8 mouse cellular contexts compared by ENCODE assay signal in the genomic region with DNA sequence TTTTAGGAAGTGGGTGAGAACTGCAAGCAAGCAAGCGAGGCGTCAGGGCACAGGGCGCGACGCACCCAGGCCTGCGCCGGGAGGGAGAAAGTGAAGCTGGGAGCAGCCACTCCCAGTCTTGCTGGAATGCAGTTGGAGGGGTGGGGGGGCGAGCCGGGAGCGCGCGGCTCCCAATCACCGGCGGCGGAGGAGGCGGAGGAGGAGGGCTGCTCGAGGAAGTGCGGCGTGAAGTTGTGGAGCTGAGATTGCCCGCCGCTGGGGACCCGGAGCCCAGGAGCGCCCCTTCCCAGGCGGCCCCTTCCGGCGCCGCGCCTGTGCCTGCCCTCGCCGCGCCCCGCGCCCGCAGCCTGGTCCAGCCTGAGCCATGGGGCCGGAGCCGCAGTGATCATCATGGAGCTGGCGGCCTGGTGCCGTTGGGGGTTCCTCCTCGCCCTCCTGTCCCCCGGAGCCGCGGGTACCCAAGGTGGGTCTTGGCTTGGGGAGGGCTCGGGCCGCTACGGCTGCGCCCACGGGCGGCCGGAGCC. TPM values are rescaled to one million over a fixed set of nuclear protein-coding genes. Genes with fewer than 3 reads are reported as not detected.
A peak's percentile ranks its signal among the peaks of the same experiment; 100 is the strongest.
DNase-seq lines count a peak whose midpoint lies in the region; ATAC-seq and TF ChIP-seq lines count a peak whose summit lies in the region.

A gene (plus strand): TSS at position 198 of the 524 bp plus-strand sequence.

- 0% methylated on average over 14 of the region's 49 CpGs for WGBS in embryonic facial prominence, embryonic 14.5 days
- under 1% methylated on average over 39 of the region's 49 CpGs for WGBS in heart, embryonic 14.5 days

- peak within 1 kb of the TSS; percentile 95 for H3K4me3 ChIP-seq in embryonic facial prominence, embryonic 14.5 days (ENCODE audit: low read depth, low read length)
- peak within 1 kb of the TSS; percentile 78 to 94 for H3K4me3 ChIP-seq in heart, embryonic 14.5 days (ENCODE audit: control insufficient read depth in 1 of 2, insufficient read depth in 1 of 2, low read depth in 1 of 2, low read length in 2 of 2)
- H3K4me3 ChIP-seq in testis, adult 2 months (ENCODE audit: control insufficient read depth, low read depth, low read length): peak within 1 kb of the TSS; percentile 76

- H3K27ac ChIP-seq in embryonic facial prominence, embryonic 14.5 days (replicated peaks; ENCODE audit: low read depth, low read length): peak within 1 kb of the TSS; percentile 98
- H3K27ac ChIP-seq in heart, embryonic 14.5 days (replicated peaks in 1 of 2; ENCODE audit: control insufficient read depth in 1 of 2, insufficient read depth in 1 of 2, low read depth in 2 of 2, low read length in 2 of 2): peak within 1 kb of the TSS; percentile 89 to 94
- no peak within 1 kb of the TSS for H3K27ac ChIP-seq in testis, adult 2 months (ENCODE audit: control insufficient read depth, insufficient read depth, low read depth, low read length)

- 0 out of 2 replicates have a peak, but pooled peaks cover 4% of the 10 kb centered on the region for H3K36me3 ChIP-seq in embryonic facial prominence, embryonic 14.5 days (ENCODE audit: control insufficient read depth, insufficient read depth, low read length)
- peaks cover 10% of the 10 kb centered on the region; the same call in 1 of the 2 replicates for H3K36me3 ChIP-seq in heart, embryonic 14.5 days (ENCODE audit: control insufficient read depth, insufficient read depth, low read length)
- no peaks in the 10 kb centered on the region for H3K36me3 ChIP-seq in testis, adult 2 months (ENCODE audit: control insufficient read depth, insufficient read depth, low read length)

- peak within 1 kb of the TSS; percentile 73 for H3K4me2 ChIP-seq in embryonic facial prominence, embryonic 14.5 days (ENCODE audit: low read depth, low read length)
- H3K4me2 ChIP-seq in heart, embryonic 14.5 days (ENCODE audit: low read length): peak within 1 kb of the TSS; percentile 78

- TF ChIP-seq POLR2A in testis, adult 2 months (IDR thresholded peaks at IDR 0.05; ENCODE audit: control insufficient read depth, low read depth, low read length): peak; percentile 40

- H3K27me3 ChIP-seq in embryonic facial prominence, embryonic 14.5 days (replicated peaks; ENCODE audit: control insufficient read depth, insufficient read depth, low read length): no peaks in the 10 kb centered on the region
- no peaks in the 10 kb centered on the region for H3K27me3 ChIP-seq in heart, embryonic 14.5 days (ENCODE audit: control insufficient read depth, insufficient read depth, low read length)
- no peaks in the 10 kb centered on the region for H3K27me3 ChIP-seq in testis, adult 2 months (ENCODE audit: control insufficient read depth, insufficient read depth, low read length)

- peak; percentile 90 for ATAC-seq in embryonic facial prominence, embryonic 14.5 days (ENCODE audit: low read depth)
- peak; percentile 82 for ATAC-seq in heart, embryonic 14.5 days (ENCODE audit: insufficient number of reproducible peaks, insufficient read depth, low FRiP score, low read depth)

- no peak for TF ChIP-seq CTCF in testis, adult 2 months (IDR thresholded peaks at IDR 0.05; ENCODE audit: control insufficient read depth, insufficient read depth, insufficient replicate concordance, low read depth, low read length)

- H3K4me1 ChIP-seq in embryonic facial prominence, embryonic 14.5 days (ENCODE audit: control insufficient read depth, insufficient read depth, low read length): peaks cover 24% of the 10 kb centered on the region
- peaks cover 37 to 58% of the 10 kb centered on the region in 2 experiments for H3K4me1 ChIP-seq in heart, embryonic 14.5 days (ENCODE audit: control insufficient read depth in 2 of 2, insufficient read depth in 2 of 2, low read length in 2 of 2)
- peaks cover 16% of the 10 kb centered on the region for H3K4me1 ChIP-seq in testis, adult 2 months (ENCODE audit: control insufficient read depth, insufficient read depth, low read length)

- H3K9ac ChIP-seq in embryonic facial prominence, embryonic 14.5 days (ENCODE audit: low read depth, low read length): peak within 1 kb of the TSS; percentile 92
- peak within 1 kb of the TSS; percentile 94 for H3K9ac ChIP-seq in heart, embryonic 14.5 days (ENCODE audit: low read length)

- peak; percentile 43 for DNase-seq in right cerebral cortex, postnatal 4 days
- DNase-seq in right cerebral cortex, adult 2 months (ENCODE audit: low spot score in 2 of 2): no peak
- peak; percentile 94 for DNase-seq in embryonic facial prominence, embryonic 14.5 days (ENCODE audit: low spot score)
- peak; percentile 94 for DNase-seq in kidney, postnatal 10 days
- peak; percentile 85 to 91 for DNase-seq in lung, postnatal 4 days
- no peak for DNase-seq in spleen, adult 12 weeks (ENCODE audit: low spot score)

- no peaks in the 10 kb centered on the region for H3K9me3 ChIP-seq in embryonic facial prominence, embryonic 14.5 days (ENCODE audit: control insufficient read depth, low read length)
- no peaks in the 10 kb centered on the region for H3K9me3 ChIP-seq in heart, embryonic 14.5 days (ENCODE audit: control insufficient read depth, low read length)

RNA-seq across cellular contexts. Expression of the gene that starts here (rescaled TPM):
- 48.3 and 54.8 TPM in 2 replicates for polyA plus RNA-seq in embryonic facial prominence, embryonic 14.5 days (2014; fragmentation: Nextera tagmentation; extraction: Ambion mirVana)
- 54.5 and 55.1 TPM in 2 replicates for polyA plus RNA-seq in heart, embryonic 14.5 days (2014; fragmentation: Nextera tagmentation; extraction: Ambion mirVana)
- polyA plus RNA-seq in testis, adult 2 months (2012; rRNA removed): 1.5 and 1.9 TPM in 2 replicates

Comparison
In these comparisons a context has a peak if more than half of its experiments do, and no peak if none do; other contexts are left out.
1. RNA of the gene that starts here (polyA plus RNA-seq): 54.5 to 55.1 TPM in heart, embryonic 14.5 days and 48.3 to 54.8 TPM in embryonic facial prominence, embryonic 14.5 days; 1.5 to 1.9 TPM in testis, adult 2 months; every median in the first group is over 10 times any median in the second.
2. DNase-seq: peak in right cerebral cortex, postnatal 4 days (single experiment), embryonic facial prominence, embryonic 14.5 days (single experiment), kidney, postnatal 10 days (single experiment) and lung, postnatal 4 days (2 of 2); none in right cerebral cortex, adult 2 months (0 of 2) and spleen, adult 12 weeks (single experiment).
3. Peak in every context shown above with its lines, with median percentiles within 50 percentile points of each other: H3K4me3 ChIP-seq.